Mouse (Mus musculus): ENCODE results near the gene Foxq1.

DNA sequence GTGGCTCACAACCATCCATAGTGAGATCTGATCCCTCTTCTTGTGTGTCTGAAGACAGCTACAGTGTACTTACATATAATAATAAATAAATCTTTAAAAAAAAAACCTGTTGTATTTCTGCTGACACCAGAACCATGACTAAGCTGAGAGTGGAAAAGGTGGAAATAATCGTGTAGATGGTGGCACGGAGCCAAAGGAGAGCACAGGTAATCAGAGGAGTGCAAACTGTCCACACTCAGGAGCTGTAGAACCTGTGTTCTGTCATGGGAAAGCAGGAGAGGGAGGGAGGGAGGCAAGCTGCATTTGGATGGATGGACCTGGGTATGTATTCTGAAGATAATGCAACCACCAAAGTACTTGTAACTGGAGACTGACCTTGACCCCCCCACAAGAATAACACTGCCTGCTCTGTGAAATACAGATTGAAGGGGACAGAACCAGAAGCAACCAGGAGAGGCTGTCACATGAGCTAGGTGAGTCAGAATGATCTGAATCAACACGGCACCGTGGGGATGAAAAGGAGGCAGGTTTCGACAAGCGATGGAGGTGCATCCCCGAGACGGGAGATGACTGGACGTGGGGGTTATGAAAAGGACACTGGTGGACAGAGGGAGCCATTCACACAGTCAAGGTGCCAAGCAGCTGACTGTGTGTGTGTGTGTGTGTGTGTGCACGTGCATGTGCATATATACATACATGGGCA is 17.0 kb downstream of the Foxq1 start:
- TF ChIP-seq CTCF (IDR thresholded peaks at IDR 0.05; ENCODE audit: low read depth) (no peak), EP300 (optimal IDR thresholded peaks at IDR 0.05) (no peak)

All from stomach, postnatal 0 days (tissue).